Mouse (Mus musculus): Measurements from ENCODE around the gene Lrg1.

Gene Lrg1

GRCm38 (mm10) chr17:56121826-56122225 is at the start of gene Lrg1:
Gene Lrg1 (minus strand): TSS chr17:56122001.
- DNase-seq (ENCODE audit: low spot score in 2 of 2) = no peak

- DNase-seq (ENCODE audit: low spot score in 2 of 2) = no peak
These were observed 49.7 kb upstream of the Lrg1 start for GRCm38 (mm10) chr17:56171456-56171855.

- no peak for DNase-seq (ENCODE audit: low spot score in 2 of 2)
These were observed 48.8 kb upstream of the Lrg1 start for GRCm38 (mm10) chr17:56170636-56171035.

- DNase-seq (ENCODE audit: low spot score in 2 of 2) = no peak
These were observed 48.0 kb upstream of the Lrg1 start for GRCm38 (mm10) chr17:56169830-56170229.

- DNase-seq (ENCODE audit: low spot score in 2 of 2) = no peak
These were observed 43.9 kb upstream of the Lrg1 start for GRCm38 (mm10) chr17:56165671-56166070.

- no peak for DNase-seq (ENCODE audit: low spot score in 2 of 2)
These were observed 42.7 kb upstream of the Lrg1 start for GRCm38 (mm10) chr17:56164510-56164909.

- DNase-seq (ENCODE audit: low spot score in 2 of 2) = no peak
These were observed 41.8 kb upstream of the Lrg1 start for GRCm38 (mm10) chr17:56163523-56164102.

- DNase-seq (ENCODE audit: low spot score in 2 of 2) = peak; percentile 91 to 93
These were observed 40.5 kb upstream of the Lrg1 start, which contains the start of gene Tnfaip8l1 for GRCm38 (mm10) chr17:56162231-56162774. Gene Tnfaip8l1 (plus strand): TSS chr17:56162477.

GRCm38 (mm10) chr17:56159729-56160128 is 37.9 kb upstream of the Lrg1 start:
- peak in 1 of 2 experiments; percentile 53 for DNase-seq (ENCODE audit: low spot score in 2 of 2)

- DNase-seq (ENCODE audit: low spot score in 2 of 2) = no peak
These were observed 31.8 kb upstream of the Lrg1 start for GRCm38 (mm10) chr17:56153643-56154042.

- DNase-seq (ENCODE audit: low spot score in 2 of 2) = no peak
These were observed 28.1 kb upstream of the Lrg1 start for GRCm38 (mm10) chr17:56149897-56150296.

- DNase-seq (ENCODE audit: low spot score in 2 of 2) = no peak
These were observed 27.2 kb upstream of the Lrg1 start for GRCm38 (mm10) chr17:56148790-56149618.

GRCm38 (mm10) chr17:56148280-56148679 is 26.5 kb upstream of the Lrg1 start:
- DNase-seq (ENCODE audit: low spot score in 2 of 2) = no peak

- no peak for DNase-seq (ENCODE audit: low spot score in 2 of 2)
These were observed 25.6 kb upstream of the Lrg1 start for GRCm38 (mm10) chr17:56147420-56147819.

- DNase-seq (ENCODE audit: low spot score in 2 of 2) = no peak
These were observed 24.3 kb upstream of the Lrg1 start for GRCm38 (mm10) chr17:56146131-56146530.

GRCm38 (mm10) chr17:56144546-56144945 is 22.7 kb upstream of the Lrg1 start:
- DNase-seq (ENCODE audit: low spot score in 2 of 2) = no peak

GRCm38 (mm10) chr17:56141702-56142605 is 20.2 kb upstream of the Lrg1 start:
- DNase-seq (ENCODE audit: low spot score in 2 of 2) = peak in 1 of 2 experiments; percentile 27

- DNase-seq (ENCODE audit: low spot score in 2 of 2) = peak in 1 of 2 experiments; percentile 75
These were observed 18.2 kb upstream of the Lrg1 start, which contains the start of gene Sema6b for GRCm38 (mm10) chr17:56139858-56140595. Gene Sema6b (minus strand): TSS chr17:56140343.

GRCm38 (mm10) chr17:56139355-56139754 is 17.6 kb upstream of the Lrg1 start:
- DNase-seq (ENCODE audit: low spot score in 2 of 2) = no peak

- no peak for DNase-seq (ENCODE audit: low spot score in 2 of 2)
These were observed 16.2 kb upstream of the Lrg1 start for GRCm38 (mm10) chr17:56137839-56138613.
